Mouse (Mus musculus) lung, embryonic 15.5 days (tissue): ENCODE data around the gene Bicd2. TPM values are rescaled to one million over a fixed set of nuclear protein-coding genes. Genes with fewer than 3 reads are reported as not detected.

Experiments used
- ATAC-seq: fragments of 200-750 bp; cut with Nextera tagmentation; 2 replicates; pipeline ENCODE4 v1.8.0; 2017; ENCODE audit warnings: moderate number of reproducible peaks, borderline replicate concordance; ENCODE audit not compliant: low FRiP score, low TSS enrichment; ENCODE audit errors: extremely low read depth
- H3K27ac ChIP-seq: fragments of 300-500 bp; sonication (generic); 2 replicates; pipeline ENCODE4 v1.5.1; 2015; ENCODE audit warnings: moderate library complexity, mild to moderate bottlenecking, inconsistent platforms
- H3K27me3 ChIP-seq: fragments of 300-500 bp; sonication (generic); 2 replicates; pipeline ENCODE4 v1.6.1; 2015; ENCODE audit warnings: inconsistent platforms
- H3K36me3 ChIP-seq: fragments of 300-500 bp; sonication (generic); 2 replicates; pipeline ENCODE4 v1.6.1; 2015; ENCODE audit warnings: inconsistent platforms
- H3K4me1 ChIP-seq: fragments of 300-500 bp; sonication (generic); 2 replicates; pipeline ENCODE4 v1.6.1; 2015; ENCODE audit warnings: inconsistent platforms
- H3K4me2 ChIP-seq: fragments of 300-500 bp; sonication (generic); 2 replicates; pipeline ENCODE4 v1.6.1; 2015; ENCODE audit warnings: inconsistent platforms, mild to moderate bottlenecking, moderate library complexity
- H3K4me3 ChIP-seq: fragments of 300-500 bp; sonication (generic); 2 replicates; pipeline ENCODE4 v1.5.1; 2015; ENCODE audit warnings: mild to moderate bottlenecking, inconsistent platforms
- H3K9ac ChIP-seq: fragments of 300-500 bp; sonication (generic); 2 replicates; pipeline ENCODE4 v1.6.1; 2015; ENCODE audit warnings: inconsistent platforms
- H3K9me3 ChIP-seq: fragments of 300-500 bp; sonication (generic); 2 replicates; pipeline ENCODE4 v1.6.1; 2016; ENCODE audit warnings: inconsistent platforms
- WGBS: fragments of 180-500 bp; shearing (Covaris S2); methylation state at CpG from one replicate; pipeline ENCODE4 v1.1.7; 2015; 5-methylcytosine and 5-hydroxymethylcytosine counted together
- polyA plus RNA-seq: library from polyadenylated mRNA; unstranded; fragments of >200 nt; fragmentation: Nextera tagmentation; extraction: Ambion mirVana; gene quantifications from 2 replicates; pipeline ENCODE4 v1.2.1, GENCODE M21; 2015

Bicd2 gene
- polyA plus RNA-seq, 1 experiment from 2014 or later: 34.7 TPM

- Histone ChIP-seq H3K27ac (no peak overlapping the region), H3K9ac (no peak overlapping the region), H3K4me1 (peaks cover 12% of the 10 kb centered on the region), H3K4me3 (no peak overlapping the region), H3K9me3 (no peaks in the 10 kb centered on the region), H3K4me2 (no peak overlapping the region), H3K27me3 (no peaks in the 10 kb centered on the region), H3K36me3 (no peaks in the 10 kb centered on the region)
- ATAC-seq: no peak
Observed at GRCm38 (mm10) chr13:49353422-49353821, 12.0 kb downstream of the Bicd2 start.

GRCm38 (mm10) chr13:49353991-49354507 lies 12.7 kb downstream of the Bicd2 start:
- WGBS: 70% methylated on average over 5 of the region's 5 CpGs
- no peak overlapping the region for H3K4me3 ChIP-seq
- H3K9ac ChIP-seq: no peak overlapping the region
- H3K27me3 ChIP-seq: no peaks in the 10 kb centered on the region
- no peaks in the 10 kb centered on the region for H3K36me3 ChIP-seq
- H3K27ac ChIP-seq: no peak overlapping the region
- no peak for ATAC-seq
- H3K9me3 ChIP-seq: no peaks in the 10 kb centered on the region
- H3K4me1 ChIP-seq: peaks cover 12% of the 10 kb centered on the region
- no peak overlapping the region for H3K4me2 ChIP-seq

- Histone ChIP-seq H3K9ac (no peak overlapping the region), H3K27ac (no peak overlapping the region), H3K4me2 (no peak overlapping the region), H3K4me1 (peaks cover 12% of the 10 kb centered on the region), H3K4me3 (no peak overlapping the region), H3K27me3 (no peaks in the 10 kb centered on the region), H3K36me3 (no peaks in the 10 kb centered on the region), H3K9me3 (no peaks in the 10 kb centered on the region)
- ATAC-seq: no peak
- 87% methylated on average over 11 of the region's 11 CpGs for WGBS
Observed at GRCm38 (mm10) chr13:49355461-49356061, 14.2 kb downstream of the Bicd2 start.

GRCm38 (mm10) chr13:49356090-49356489 lies 14.7 kb downstream of the Bicd2 start:
- Histone ChIP-seq H3K27ac (no peak overlapping the region), H3K4me3 (no peak overlapping the region), H3K36me3 (no peaks in the 10 kb centered on the region), H3K4me2 (no peak overlapping the region), H3K4me1 (peaks cover 18% of the 10 kb centered on the region), H3K9ac (no peak overlapping the region), H3K9me3 (no peaks in the 10 kb centered on the region), H3K27me3 (no peaks in the 10 kb centered on the region)
- WGBS: 86% methylated on average over 7 of the region's 7 CpGs
- no peak for ATAC-seq

- ATAC-seq: no peak
- H3K36me3 ChIP-seq: no peaks in the 10 kb centered on the region
- H3K9me3 ChIP-seq: no peaks in the 10 kb centered on the region
- H3K9ac ChIP-seq: no peak overlapping the region
- WGBS: 92% methylated on average over 8 of the region's 8 CpGs
- no peaks in the 10 kb centered on the region for H3K27me3 ChIP-seq
- H3K4me2 ChIP-seq: no peak overlapping the region
- peaks cover 28% of the 10 kb centered on the region for H3K4me1 ChIP-seq
- H3K27ac ChIP-seq: no peak overlapping the region
- no peak overlapping the region for H3K4me3 ChIP-seq
Observed at GRCm38 (mm10) chr13:49357367-49358026, 16.1 kb downstream of the Bicd2 start.

- Histone ChIP-seq H3K36me3 (no peaks in the 10 kb centered on the region), H3K9ac (no peak overlapping the region), H3K4me1 (peaks cover 25% of the 10 kb centered on the region), H3K27ac (no peak overlapping the region), H3K4me3 (no peak overlapping the region), H3K4me2 (no peak overlapping the region), H3K27me3 (no peaks in the 10 kb centered on the region), H3K9me3 (no peaks in the 10 kb centered on the region)
- WGBS: 92% methylated on average over 3 of the region's 3 CpGs
- no peak for ATAC-seq
Observed at GRCm38 (mm10) chr13:49358184-49358583, 16.8 kb downstream of the Bicd2 start.

GRCm38 (mm10) chr13:49360906-49361406 lies 19.6 kb downstream of the Bicd2 start:
- Histone ChIP-seq H3K9ac (no peak overlapping the region), H3K4me2 (no peak overlapping the region; the same call in 1 of the 2 replicates), H3K27ac (peak overlapping the region; percentile 60), H3K36me3 (no peaks in the 10 kb centered on the region), H3K9me3 (no peaks in the 10 kb centered on the region), H3K4me1 (peaks cover 25% of the 10 kb centered on the region), H3K4me3 (no peak overlapping the region), H3K27me3 (no peaks in the 10 kb centered on the region)
- 10% methylated on average over 3 of the region's 3 CpGs for WGBS
- no peak for ATAC-seq

- H3K9ac ChIP-seq: no peak overlapping the region
- no peak overlapping the region; the same call in 1 of the 2 replicates for H3K27ac ChIP-seq
- no peaks in the 10 kb centered on the region for H3K36me3 ChIP-seq
- no peak for ATAC-seq
- no peaks in the 10 kb centered on the region for H3K9me3 ChIP-seq
- no peaks in the 10 kb centered on the region for H3K27me3 ChIP-seq
- H3K4me2 ChIP-seq: no peak overlapping the region
- WGBS: 67% methylated on average over 7 of the region's 7 CpGs
- H3K4me3 ChIP-seq: no peak overlapping the region
- peaks cover 25% of the 10 kb centered on the region for H3K4me1 ChIP-seq
Observed at GRCm38 (mm10) chr13:49362364-49362763, 21.0 kb downstream of the Bicd2 start.

- H3K27ac ChIP-seq: no peak overlapping the region; the same call in 1 of the 2 replicates
- no peaks in the 10 kb centered on the region for H3K36me3 ChIP-seq
- ATAC-seq: no peak
- no peak overlapping the region for H3K4me3 ChIP-seq
- H3K9me3 ChIP-seq: no peaks in the 10 kb centered on the region
- H3K4me2 ChIP-seq: no peak overlapping the region
- WGBS: 82% methylated on average over 2 of the region's 2 CpGs
- no peaks in the 10 kb centered on the region for H3K27me3 ChIP-seq
- H3K4me1 ChIP-seq: peaks cover 25% of the 10 kb centered on the region
- no peak overlapping the region for H3K9ac ChIP-seq
Observed at GRCm38 (mm10) chr13:49362804-49363203, 21.4 kb downstream of the Bicd2 start.

- H3K9me3 ChIP-seq: no peaks in the 10 kb centered on the region
- H3K4me3 ChIP-seq: no peak overlapping the region
- peaks cover 25% of the 10 kb centered on the region for H3K4me1 ChIP-seq
- peaks cover 5% of the 10 kb centered on the region; the same call in 1 of the 2 replicates for H3K36me3 ChIP-seq
- H3K4me2 ChIP-seq: no peak overlapping the region
- no peaks in the 10 kb centered on the region for H3K27me3 ChIP-seq
- no peak overlapping the region for H3K9ac ChIP-seq
- no peak for ATAC-seq
- 65% methylated on average over 2 of the region's 2 CpGs for WGBS
- no peak overlapping the region for H3K27ac ChIP-seq
Observed at GRCm38 (mm10) chr13:49364716-49365115, 23.3 kb downstream of the Bicd2 start.

- 75% methylated on average over 4 of the region's 4 CpGs for WGBS
- Histone ChIP-seq H3K4me1 (peaks cover 25% of the 10 kb centered on the region), H3K27me3 (no peaks in the 10 kb centered on the region), H3K27ac (no peak overlapping the region), H3K4me2 (no peak overlapping the region), H3K9me3 (no peaks in the 10 kb centered on the region), H3K9ac (no peak overlapping the region), H3K36me3 (peaks cover 11% of the 10 kb centered on the region; the same call in 1 of the 2 replicates), H3K4me3 (no peak overlapping the region)
- no peak for ATAC-seq
Observed at GRCm38 (mm10) chr13:49367657-49368440, 26.5 kb downstream of the Bicd2 start.
